Mouse (Mus musculus) pancreas, adult 10 weeks (tissue): ENCODE measurements around the gene Cul1. TPM values are rescaled to one million over a fixed set of nuclear protein-coding genes. Genes with fewer than 3 reads are reported as not detected.

ENCODE experiments used
- polyA plus RNA-seq: library from polyadenylated mRNA; stranded (reverse); fragments of 350-450 nt; fragmentation: Illumina TruSeq; extraction: RNeasy Lipid Tissue Mini Kit (QIAGEN cat#74804); gene quantifications from one replicate; pipeline ENCODE4 v1.2.3, GENCODE M21; 2015; ENCODE audit warnings: low read depth, low replicate concordance; ENCODE audit not compliant: insufficient read depth

Cul1 gene
- polyA plus RNA-seq = 31.8 TPM

DNA sequence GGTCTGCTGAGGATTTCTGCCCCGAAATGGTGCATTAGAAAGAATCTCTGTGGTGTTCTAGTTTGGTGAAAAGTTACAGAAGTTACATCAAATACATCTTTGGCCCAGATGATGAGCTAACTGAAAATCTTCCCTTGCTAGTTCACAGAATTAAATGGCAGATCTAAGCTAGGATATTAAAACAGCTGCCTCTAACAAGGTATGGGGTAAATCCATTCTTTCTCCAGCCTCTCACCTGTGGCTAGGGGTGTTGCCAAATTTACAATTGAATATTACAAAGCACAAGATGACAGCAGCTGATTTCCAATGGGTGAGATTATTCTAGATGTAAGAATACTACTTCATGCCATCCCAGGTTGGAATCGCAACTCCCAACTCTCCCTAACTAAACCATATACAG, at the start of gene Cul1:
TSS of gene Cul1 (plus strand) at position 301 of the 400 bp plus-strand sequence.

Other genes with a start within 250 kb of the Cul1 start
- gene Ezh2, start 141.9 kb downstream of the Cul1 start, polyA plus RNA-seq = 4.9 TPM